Mouse (Mus musculus) kidney, adult 2 months (tissue): ENCODE results near the gene Rps16.

Experiments
- CTCF ChIP-seq: fragments of 200-500 bp; conservative IDR thresholded peaks from 2 replicates; pipeline ENCODE4 v1.5.1; 2011; ENCODE audit warnings: low read depth, mild to moderate bottlenecking, control low read depth, low read length, moderate library complexity, mixed read lengths; ENCODE audit not compliant: insufficient read depth, insufficient read length
- POLR2A ChIP-seq: fragments of 200-500 bp; IDR thresholded peaks from one replicate; pipeline ENCODE4 v1.6.1; 2011; ENCODE audit warnings: low read depth, low read length, control low read depth

DNA sequence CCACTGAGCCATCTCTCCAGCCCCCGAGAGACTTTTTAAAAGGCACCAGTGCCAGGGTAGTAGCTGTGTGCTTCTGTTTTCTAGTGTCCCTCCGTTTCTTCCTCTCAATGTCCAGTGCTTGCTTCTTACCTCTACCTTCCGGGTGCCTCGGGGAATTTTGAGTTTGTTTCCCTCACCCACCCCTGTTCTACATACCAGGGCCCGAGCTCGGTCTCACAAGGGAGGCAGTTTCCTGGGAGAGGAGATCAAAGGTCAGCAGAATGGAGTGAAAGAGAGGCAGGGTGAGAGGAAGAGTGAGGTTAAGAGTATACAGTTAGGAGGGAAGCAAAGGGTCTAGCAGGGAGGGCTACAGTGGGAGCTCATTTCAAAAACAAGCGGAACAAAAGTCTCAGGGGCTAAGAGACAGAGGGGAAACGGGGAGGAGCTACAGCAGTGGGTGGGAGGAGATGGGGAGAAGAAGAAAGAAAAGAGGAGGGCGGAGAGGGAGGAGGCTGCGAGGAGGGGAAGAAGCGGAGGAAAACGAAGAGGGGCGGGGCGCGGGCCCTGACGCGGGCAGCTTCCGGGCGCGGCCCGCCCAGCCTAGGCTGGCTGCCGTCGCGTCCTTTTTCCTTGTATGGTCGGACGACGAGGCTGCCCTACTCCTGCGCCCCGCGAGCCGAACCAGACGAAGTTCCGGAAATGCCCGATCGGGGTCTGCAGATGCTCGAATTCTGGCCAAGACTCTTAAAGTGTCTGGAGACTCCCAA, 24.9 kb downstream of the Rps16 start:
- TF ChIP-seq CTCF (no peak), POLR2A (peak; percentile 69)
